Comparison of ENCODE assay signal across 13 mouse cellular contexts in the genomic region with DNA sequence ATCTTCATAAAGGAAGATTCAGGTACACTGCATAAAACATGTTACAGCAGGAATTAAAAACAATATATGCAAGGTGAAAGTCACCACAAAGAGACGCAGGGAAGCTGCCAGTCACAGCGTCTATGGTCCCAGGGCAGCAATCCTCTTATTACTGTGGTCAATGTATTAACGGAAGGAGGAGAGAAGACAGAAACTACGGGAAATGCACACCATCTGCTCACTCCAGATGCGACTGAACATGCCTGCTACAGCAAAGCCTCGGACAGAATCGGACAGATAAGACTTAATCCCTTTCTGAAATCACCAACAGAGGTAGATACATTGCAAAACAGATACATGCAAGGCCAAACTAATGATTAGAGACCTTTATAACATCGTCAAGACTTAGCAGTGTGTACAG.
DNase-seq lines count a peak whose midpoint lies in the region; ATAC-seq and TF ChIP-seq lines count a peak whose summit lies in the region.
"Had no signal": no experiment of that assay in that cellular context is flagged by ENCODE, and none has a peak within 500 bp of the region (broad histone marks: within the 10 kb centered on the region; RNA-seq: fewer than 3 reads in every experiment).

No protein-coding gene starts in this region.

- H3K4me2 ChIP-seq in heart, embryonic 12.5 days, result no peak overlapping the region
- H3K4me2 ChIP-seq in lung, embryonic 14.5 days, result peak overlapping the region; percentile 58
- H3K4me2 ChIP-seq in hindbrain, postnatal 0 days (ENCODE audit: low read depth, low read length), result peak overlapping the region; percentile 73
- H3K4me2 ChIP-seq: liver, embryonic 11.5 days had no signal

- no peak for DNase-seq in heart, adult 2 months
- peak; percentile 24 for DNase-seq in lung, embryonic 14.5 days
- no peak for DNase-seq in lung, postnatal 25 days (ENCODE audit: low spot score)
- DNase-seq in hindbrain, postnatal 0 days (ENCODE audit: low spot score), result peak; percentile 52
- no peak for DNase-seq in kidney, adult 18-20 months
- DNase-seq: kidney, adult 2 months; spleen, adult 18-20 months; thymus, adult 2 months had no signal

- ATAC-seq in heart, embryonic 12.5 days (ENCODE audit: insufficient number of reproducible peaks, low FRiP score), result no peak
- ATAC-seq in lung, embryonic 14.5 days (ENCODE audit: insufficient read depth), result no peak
- ATAC-seq in hindbrain, postnatal 0 days, result no peak
- no peak for ATAC-seq in activated CD4-positive, CD25-positive, alpha-beta regulatory T cell, adult 4 months
- ATAC-seq: Patski had no signal

- H3K79me2 ChIP-seq in heart, adult 2 months (replicated peaks; ENCODE audit: control insufficient read depth, insufficient read depth, low read length), result no peaks in the 10 kb centered on the region; the same call in 1 of the 2 replicates

- no peak for TF ChIP-seq EP300 in heart, adult 2 months (IDR thresholded peaks at IDR 0.05; ENCODE audit: insufficient read depth, low read depth, low read length)

- H3K27me3 ChIP-seq in heart, adult 2 months (ENCODE audit: control insufficient read depth, insufficient read depth, low read length), result no peaks in the 10 kb centered on the region
- H3K27me3 ChIP-seq in heart, embryonic 12.5 days (replicated peaks), result no peaks in the 10 kb centered on the region
- no peaks in the 10 kb centered on the region for H3K27me3 ChIP-seq in lung, embryonic 14.5 days (ENCODE audit: insufficient read depth, low read length)
- H3K27me3 ChIP-seq in hindbrain, postnatal 0 days (ENCODE audit: insufficient read depth, low read length), result no peaks in the 10 kb centered on the region
- H3K27me3 ChIP-seq: Patski had no signal

- peak overlapping the region; percentile 7; the same call in 1 of the 2 replicates for H3K27ac ChIP-seq in heart, adult 2 months
- H3K27ac ChIP-seq in heart, embryonic 12.5 days (ENCODE audit: poor library complexity, severe bottlenecking), result no peak overlapping the region
- no peak overlapping the region for H3K27ac ChIP-seq in lung, embryonic 14.5 days (ENCODE audit: low read depth)
- H3K27ac ChIP-seq in hindbrain, postnatal 0 days, result no peak overlapping the region
- peak overlapping the region; percentile 53 for H3K27ac ChIP-seq in olfactory bulb, adult 2 months (ENCODE audit: insufficient read depth, low read depth, low read length)

- no peaks in the 10 kb centered on the region for H3K9me3 ChIP-seq in heart, embryonic 12.5 days (replicated peaks)
- H3K9me3 ChIP-seq in lung, embryonic 14.5 days (ENCODE audit: low read depth, low read length), result no peaks in the 10 kb centered on the region
- H3K9me3 ChIP-seq in hindbrain, postnatal 0 days (ENCODE audit: low read length), result no peaks in the 10 kb centered on the region

- no peak for TF ChIP-seq CTCF in heart, adult 2 months (IDR thresholded peaks at IDR 0.05)
- TF ChIP-seq CTCF in lung, embryonic 14.5 days (IDR thresholded peaks at IDR 0.05; ENCODE audit: low read depth), result no peak
- no peak for TF ChIP-seq CTCF in hindbrain, postnatal 0 days (IDR thresholded peaks at IDR 0.05; ENCODE audit: low read depth)
- no peak for TF ChIP-seq CTCF in olfactory bulb, adult 2 months (IDR thresholded peaks at IDR 0.05; ENCODE audit: insufficient read depth, low read depth, low read length)

- intact Hi-C loops in heart, adult 2 months (cut with DNase I), result no loop called here

- TF ChIP-seq POLR2A in heart, adult 2 months (IDR thresholded peaks at IDR 0.05; ENCODE audit: insufficient read depth, low read depth, low read length), result no peak
- no peak for TF ChIP-seq POLR2A in olfactory bulb, adult 2 months (IDR thresholded peaks at IDR 0.05; ENCODE audit: insufficient read depth, low read depth, low read length)

- H3K4me1 ChIP-seq in heart, adult 2 months (ENCODE audit: control insufficient read depth, insufficient read depth, low read length), result peaks cover 3% of the 10 kb centered on the region; the same call in 1 of the 2 replicates
- peaks cover 27% of the 10 kb centered on the region for H3K4me1 ChIP-seq in heart, embryonic 12.5 days (replicated peaks)
- peaks cover 12% of the 10 kb centered on the region; the same call in 1 of the 2 replicates for H3K4me1 ChIP-seq in lung, embryonic 14.5 days (ENCODE audit: insufficient read depth)
- H3K4me1 ChIP-seq in hindbrain, postnatal 0 days (ENCODE audit: insufficient read depth, low read length), result peaks cover 14% of the 10 kb centered on the region
- peaks cover 13% of the 10 kb centered on the region for H3K4me1 ChIP-seq in olfactory bulb, adult 2 months (ENCODE audit: control insufficient read depth, insufficient read depth, low read length)

- H3K4me3 ChIP-seq in heart, adult 2 months, result no peak overlapping the region
- no peak overlapping the region for H3K4me3 ChIP-seq in heart, embryonic 12.5 days
- peak overlapping the region; percentile 20; the same call in 1 of the 2 replicates for H3K4me3 ChIP-seq in lung, embryonic 14.5 days (ENCODE audit: low read depth, low read length)
- H3K4me3 ChIP-seq in hindbrain, postnatal 0 days (ENCODE audit: low read length), result peak overlapping the region; percentile 42
- peak overlapping the region; percentile 33 for H3K4me3 ChIP-seq in olfactory bulb, adult 2 months (ENCODE audit: insufficient read depth, low read depth, low read length)

- H3K9ac ChIP-seq in heart, adult 2 months (ENCODE audit: low read depth, low read length), result no peak overlapping the region
- no peak overlapping the region for H3K9ac ChIP-seq in heart, embryonic 12.5 days
- H3K9ac ChIP-seq in lung, embryonic 14.5 days, result peak overlapping the region; percentile 23; the same call in 1 of the 2 replicates
- H3K9ac ChIP-seq in hindbrain, postnatal 0 days (replicated peaks; ENCODE audit: low read length), result peak overlapping the region; percentile 33; the same call in 1 of the 2 replicates

- H3K36me3 ChIP-seq in heart, adult 2 months (ENCODE audit: control insufficient read depth, insufficient read depth, low read length), result no peaks in the 10 kb centered on the region; the same call in 1 of the 2 replicates
- H3K36me3 ChIP-seq in heart, embryonic 12.5 days, result no peaks in the 10 kb centered on the region
- no peaks in the 10 kb centered on the region for H3K36me3 ChIP-seq in lung, embryonic 14.5 days (ENCODE audit: insufficient read depth)
- H3K36me3 ChIP-seq in hindbrain, postnatal 0 days (ENCODE audit: insufficient read depth, low read length), result no peaks in the 10 kb centered on the region

- 76% methylated on average over 8 of the region's 8 CpGs for WGBS in heart, adult 2 months
- 76% methylated on average over 8 of the region's 8 CpGs for WGBS in heart, embryonic 12.5 days
- 63% methylated on average over 8 of the region's 8 CpGs for WGBS in lung, embryonic 14.5 days
- WGBS in hindbrain, postnatal 0 days, result 45% methylated on average over 8 of the region's 8 CpGs
- WGBS in olfactory bulb, adult 2 months, result 34% methylated on average over 8 of the region's 8 CpGs

Comparison
In these comparisons a context has a peak if more than half of its experiments do, and no peak if none do; other contexts are left out.
1. DNase-seq: peak in lung, embryonic 14.5 days (single experiment) and hindbrain, postnatal 0 days (single experiment); none in heart, adult 2 months (0 of 2), lung, postnatal 25 days (single experiment) and kidney, adult 18-20 months (single experiment).
2. H3K27ac ChIP-seq: peak in heart, adult 2 months (single experiment) and olfactory bulb, adult 2 months (single experiment); none in heart, embryonic 12.5 days (single experiment), lung, embryonic 14.5 days (single experiment) and hindbrain, postnatal 0 days (single experiment).
3. H3K4me3 ChIP-seq: peak in lung, embryonic 14.5 days (single experiment), hindbrain, postnatal 0 days (single experiment) and olfactory bulb, adult 2 months (single experiment); none in heart, adult 2 months (single experiment) and heart, embryonic 12.5 days (single experiment).
4. H3K9ac ChIP-seq: peak in lung, embryonic 14.5 days (single experiment) and hindbrain, postnatal 0 days (single experiment); none in heart, adult 2 months (single experiment) and heart, embryonic 12.5 days (single experiment).